Mouse (Mus musculus) liver, embryonic 14.5 days (tissue): ENCODE measurements around the gene Snx14.

Experiments
- CTCF ChIP-seq: IDR thresholded peaks from 2 replicates; pipeline ENCODE4 v1.5.1; 2016; ENCODE audit warnings: antibody characterized with exemption, low read depth, control low read depth
- EP300 ChIP-seq: IDR thresholded peaks from 2 replicates; pipeline ENCODE4 v1.6.1; 2016; ENCODE audit warnings: antibody characterized with exemption, low read depth

GRCm38 (mm10) chr9:88351163-88351562, 87.6 kb downstream of the Snx14 start:
- TF ChIP-seq CTCF (no peak), EP300 (no peak)
